Mouse (Mus musculus) embryonic facial prominence, embryonic 12.5 days (tissue): ENCODE measurements at regions not wholly inside any gene's neighbourhood (a gene's known extent, or its start where the extent isn't known, plus 50 kb on each side); places are given as distances from the start of the nearest gene placed in this dataset.
"Not testable (repeated sequence)": the region's sequence is repeated elsewhere in the genome, so short reads cannot be mapped to it uniquely, and the experiment has no call there.

Experiments used
- ATAC-seq: fragments of 200-750 bp; cut with Nextera tagmentation; 2 replicates; pipeline ENCODE4 v1.8.0; 2017; ENCODE audit not compliant: insufficient number of reproducible peaks, insufficient read depth, low FRiP score, low TSS enrichment
- H3K27ac ChIP-seq: fragments of 300-500 bp; sonication (generic); 2 replicates; pipeline ENCODE4 v1.5.1; 2016; ENCODE audit warnings: mild to moderate bottlenecking
- H3K27me3 ChIP-seq: fragments of 300-500 bp; sonication (generic); 2 replicates; pipeline ENCODE4 v1.6.1; 2016; ENCODE audit warnings: mild to moderate bottlenecking, moderate library complexity
- H3K36me3 ChIP-seq: fragments of 300-500 bp; sonication (generic); 2 replicates; pipeline ENCODE4 v1.6.1; 2016; ENCODE audit warnings: mild to moderate bottlenecking
- H3K4me1 ChIP-seq: fragments of 300-500 bp; sonication (generic); 2 replicates; pipeline ENCODE4 v1.6.1; 2016
- H3K4me2 ChIP-seq: fragments of 300-500 bp; sonication (generic); replicated peaks from 2 replicates; pipeline ENCODE4 v1.6.1; 2016; ENCODE audit warnings: mild to moderate bottlenecking, moderate library complexity
- H3K4me3 ChIP-seq: fragments of 300-500 bp; sonication (generic); 2 replicates; pipeline ENCODE4 v1.5.1; 2016; ENCODE audit warnings: mild to moderate bottlenecking
- H3K9ac ChIP-seq: fragments of 300-500 bp; sonication (generic); 2 replicates; pipeline ENCODE4 v1.6.1; 2016; ENCODE audit warnings: mild to moderate bottlenecking, moderate library complexity
- H3K9me3 ChIP-seq: fragments of 300-500 bp; sonication (generic); 2 replicates; pipeline ENCODE4 v1.6.1; 2016; ENCODE audit warnings: mild to moderate bottlenecking, moderate library complexity
- WGBS: fragments of 180-500 bp; shearing (Covaris S2); methylation state at CpG from one replicate; pipeline ENCODE4 v1.1.7; 2016; 5-methylcytosine and 5-hydroxymethylcytosine counted together

DNA sequence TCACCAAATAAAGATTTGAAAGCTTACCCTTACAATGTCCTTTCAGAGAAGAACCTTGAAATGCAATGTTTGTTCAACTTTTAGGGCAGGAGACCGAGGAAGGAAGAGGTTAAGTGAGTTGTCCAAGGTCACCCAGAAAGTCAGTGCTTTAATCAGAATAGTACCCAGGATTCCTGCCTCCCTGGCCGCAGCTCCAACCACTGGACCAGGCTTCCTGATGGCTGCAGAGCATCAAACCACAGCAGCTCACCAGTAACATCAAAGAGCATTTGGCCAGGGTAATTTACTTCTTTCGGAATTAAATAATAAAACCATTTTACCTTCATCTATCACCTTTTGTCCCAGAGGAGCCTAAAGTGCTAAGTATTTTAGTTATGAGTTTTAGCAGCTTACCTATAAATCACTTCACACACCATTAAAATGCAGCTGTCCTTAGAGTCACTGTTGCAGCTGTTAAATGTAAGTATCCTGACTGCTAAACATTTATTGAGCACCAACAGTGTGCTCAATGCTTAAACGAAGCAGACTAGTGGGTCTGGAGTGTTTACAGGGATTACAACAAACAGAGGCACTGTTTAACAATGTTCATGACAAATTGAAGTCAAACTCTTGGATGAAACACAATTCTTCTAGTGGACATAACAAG, 306.1 kb downstream of the Zpld1 start:
- Histone ChIP-seq H3K9me3 (no peaks in the 10 kb centered on the region), H3K36me3 (no peaks in the 10 kb centered on the region), H3K27ac (no peak overlapping the region), H3K4me3 (no peak overlapping the region), H3K9ac (no peak overlapping the region), H3K4me1 (no peaks in the 10 kb centered on the region), H3K4me2 (no peak overlapping the region), H3K27me3 (no peaks in the 10 kb centered on the region)
- ATAC-seq: no peak
- WGBS: 70% methylated on average over 4 of the region's 4 CpGs

DNA sequence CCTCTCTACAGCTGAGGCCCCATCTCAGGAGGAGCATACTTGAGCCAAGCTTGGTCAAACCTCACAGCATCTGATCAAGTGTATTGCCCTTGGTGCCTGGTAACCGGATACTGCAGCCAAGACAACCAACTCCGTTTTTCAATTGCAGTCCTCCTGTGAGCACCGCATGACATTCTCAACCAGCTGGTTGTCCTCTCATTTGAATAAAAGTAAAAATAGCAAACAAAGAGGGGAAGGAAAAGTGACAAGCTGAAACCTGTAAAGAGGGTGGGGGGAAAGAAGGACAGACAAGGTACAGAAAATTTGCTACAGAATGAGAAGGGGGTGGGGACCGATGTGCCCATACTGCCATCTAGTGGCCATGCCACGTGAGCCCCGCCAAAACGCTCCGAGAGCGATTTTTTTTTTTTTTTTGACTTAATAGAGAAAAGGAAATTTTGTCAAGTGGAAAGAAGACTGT, 314.0 kb downstream of the Zpld1 start:
- Histone ChIP-seq H3K27ac (no peak overlapping the region), H3K4me1 (no peaks in the 10 kb centered on the region), H3K9ac (no peak overlapping the region), H3K4me2 (peak overlapping the region; percentile 41), H3K9me3 (no peaks in the 10 kb centered on the region), H3K4me3 (no peak overlapping the region), H3K36me3 (no peaks in the 10 kb centered on the region), H3K27me3 (no peaks in the 10 kb centered on the region)
- no peak for ATAC-seq
- 4% methylated on average over 9 of the region's 9 CpGs for WGBS

DNA sequence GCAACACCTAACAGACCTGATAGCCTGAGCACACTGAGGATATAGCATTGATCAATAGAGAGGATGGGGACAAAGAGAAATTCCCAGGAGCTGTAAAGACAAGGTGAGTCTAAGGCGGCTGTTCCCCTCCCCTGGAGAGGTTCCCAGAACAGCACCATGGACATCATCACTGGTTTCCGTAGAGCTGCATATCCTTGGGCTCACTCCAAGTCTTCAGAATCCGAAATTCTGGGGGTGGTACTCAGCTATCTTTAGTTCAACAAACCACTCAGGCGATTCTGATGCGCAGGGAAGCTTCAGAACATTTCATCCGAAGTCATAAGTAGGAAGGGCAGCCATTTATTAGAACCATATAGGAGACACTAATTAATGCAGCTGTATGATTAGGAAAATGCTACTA, 327.4 kb downstream of the Zpld1 start:
- 75% methylated on average over 6 of the region's 6 CpGs for WGBS
- ATAC-seq: no peak
- no peak overlapping the region for H3K9ac ChIP-seq
- 0 out of 2 replicates have a peak, but pooled peaks cover 5% of the 10 kb centered on the region for H3K4me1 ChIP-seq
- H3K27ac ChIP-seq: no peak overlapping the region
- H3K4me2 ChIP-seq: no peak overlapping the region
- H3K36me3 ChIP-seq: no peaks in the 10 kb centered on the region
- no peaks in the 10 kb centered on the region for H3K9me3 ChIP-seq
- H3K4me3 ChIP-seq: no peak overlapping the region
- no peaks in the 10 kb centered on the region for H3K27me3 ChIP-seq

DNA sequence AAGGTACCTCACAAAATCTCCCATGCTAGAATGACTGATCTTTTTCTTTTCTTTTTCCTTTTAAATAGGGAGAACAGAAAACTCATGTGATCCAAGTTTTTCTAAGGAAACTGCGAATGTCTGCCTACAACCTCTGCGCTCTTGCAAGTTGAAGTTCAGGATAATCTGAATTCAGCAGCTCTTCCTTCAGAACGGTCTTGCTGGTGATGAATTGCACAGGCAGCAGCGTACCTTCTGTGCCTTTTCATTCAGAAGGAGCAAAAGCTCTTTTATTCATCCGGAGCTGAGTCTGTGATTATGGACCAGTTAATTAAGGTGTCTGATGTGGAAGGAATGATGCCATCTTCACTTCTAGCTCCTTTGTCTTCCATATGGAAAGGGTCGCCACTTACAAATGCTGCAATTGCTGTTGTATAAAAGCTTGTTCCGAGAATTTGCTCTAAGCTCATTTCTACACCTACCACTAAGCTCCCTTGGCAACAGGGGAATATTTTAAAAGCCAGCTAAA, 353.9 kb downstream of the Zpld1 start:
- no peaks in the 10 kb centered on the region for H3K36me3 ChIP-seq
- no peak overlapping the region for H3K4me2 ChIP-seq
- no peak overlapping the region for H3K9ac ChIP-seq
- WGBS: 84% methylated on average over 7 of the region's 7 CpGs
- ATAC-seq: no peak
- no peaks in the 10 kb centered on the region for H3K4me1 ChIP-seq
- H3K27ac ChIP-seq: no peak overlapping the region
- no peak overlapping the region for H3K4me3 ChIP-seq
- no peaks in the 10 kb centered on the region for H3K27me3 ChIP-seq
- no peaks in the 10 kb centered on the region for H3K9me3 ChIP-seq

DNA sequence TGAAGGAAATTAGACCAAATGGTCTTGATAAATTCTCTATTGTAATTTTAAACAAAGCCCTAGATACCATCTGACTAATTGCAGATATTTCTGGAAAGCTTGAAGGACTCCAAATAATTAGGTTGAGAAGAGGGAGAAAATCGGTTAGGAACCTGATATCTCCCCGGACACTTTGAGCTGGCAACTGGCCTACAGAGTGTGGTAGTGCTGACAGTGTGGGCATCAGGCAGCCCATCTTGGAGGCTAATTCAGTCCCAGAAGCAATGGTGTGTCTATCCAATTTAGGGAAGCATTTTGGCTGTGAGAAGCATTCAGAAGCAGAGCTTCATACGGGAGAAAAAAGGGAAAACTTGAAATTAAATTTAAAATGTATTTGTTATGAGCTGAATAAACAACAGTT, 369.5 kb downstream of the Zpld1 start:
- H3K4me2 ChIP-seq: no peak overlapping the region
- H3K27ac ChIP-seq: no peak overlapping the region
- ATAC-seq: no peak
- H3K36me3 ChIP-seq: no peaks in the 10 kb centered on the region
- H3K27me3 ChIP-seq: no peaks in the 10 kb centered on the region
- H3K4me1 ChIP-seq: no peaks in the 10 kb centered on the region
- no peaks in the 10 kb centered on the region for H3K9me3 ChIP-seq
- no peak overlapping the region for H3K9ac ChIP-seq
- WGBS: 72% methylated on average over 3 of the region's 3 CpGs
- no peak overlapping the region for H3K4me3 ChIP-seq

DNA sequence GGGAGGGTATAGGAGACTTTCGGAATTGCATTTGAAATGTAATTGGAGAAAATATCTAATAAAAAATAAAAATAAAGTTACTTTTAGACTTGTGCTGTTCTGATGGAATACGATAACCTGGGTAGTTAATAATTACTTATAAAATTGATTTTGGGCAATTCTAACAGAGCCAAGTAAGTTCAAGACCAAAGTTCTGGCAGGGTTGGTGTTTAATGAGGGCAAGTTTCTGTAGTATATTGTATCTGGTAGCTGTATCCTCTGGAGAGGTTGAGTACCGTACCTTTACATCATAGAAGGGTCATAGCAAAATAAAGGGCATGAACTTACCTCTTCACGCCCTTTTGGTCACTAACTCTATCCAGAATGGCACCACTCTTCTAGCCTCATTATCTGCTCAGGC, 394.9 kb downstream of the Zpld1 start:
- Histone ChIP-seq H3K27ac (no peak overlapping the region), H3K27me3 (no peaks in the 10 kb centered on the region), H3K4me3 (no peak overlapping the region), H3K9me3 (no peaks in the 10 kb centered on the region), H3K9ac (no peak overlapping the region), H3K36me3 (no peaks in the 10 kb centered on the region), H3K4me1 (no peaks in the 10 kb centered on the region), H3K4me2 (no peak overlapping the region)
- WGBS: 90% methylated on average over 4 of the region's 4 CpGs
- ATAC-seq: no peak

DNA sequence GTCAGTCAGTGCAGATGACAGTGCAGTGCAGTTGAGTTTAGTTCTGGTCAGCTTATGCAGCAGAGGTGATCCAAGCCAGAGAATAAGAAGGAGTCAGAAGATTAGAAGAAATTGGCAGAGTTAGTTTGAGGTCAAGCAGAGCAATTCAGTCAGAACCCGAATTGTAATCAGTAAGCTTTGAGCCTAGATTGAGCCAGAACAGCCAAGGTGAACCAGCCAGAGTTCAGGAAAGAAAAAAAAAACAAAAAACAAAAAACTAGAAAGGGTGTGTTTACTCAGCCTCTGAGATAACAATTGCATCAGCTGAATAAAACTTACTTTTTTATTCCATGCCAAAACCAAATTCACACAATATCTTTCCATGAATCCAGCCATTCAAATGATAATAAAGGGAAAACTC, 396.3 kb downstream of the Zpld1 start:
- Histone ChIP-seq H3K9ac (no peak overlapping the region), H3K4me3 (no peak overlapping the region), H3K4me2 (no peak overlapping the region), H3K27me3 (no peaks in the 10 kb centered on the region), H3K27ac (no peak overlapping the region), H3K4me1 (no peaks in the 10 kb centered on the region), H3K36me3 (no peaks in the 10 kb centered on the region), H3K9me3 (no peaks in the 10 kb centered on the region)
- no peak for ATAC-seq
- 78% methylated on average over 1 of the region's 1 CpGs for WGBS

DNA sequence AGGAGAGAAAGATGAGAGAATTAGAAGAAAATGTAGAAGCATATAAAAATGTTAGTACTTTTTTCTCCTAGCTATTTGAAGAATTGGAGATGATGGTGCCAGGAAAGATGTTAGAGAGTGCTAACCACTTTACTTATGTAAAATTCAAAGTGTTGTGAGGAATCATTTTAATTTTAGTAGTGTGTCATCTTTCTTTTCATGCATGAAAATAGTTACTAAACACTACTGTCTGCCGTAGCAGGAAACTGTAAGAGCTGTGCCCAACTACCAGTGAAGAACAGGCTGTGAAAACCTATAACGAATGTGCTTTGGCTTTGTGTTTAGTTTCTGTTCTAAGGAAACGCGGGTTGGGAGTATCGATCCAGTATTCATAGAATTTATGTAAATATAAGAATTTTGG, 403.1 kb downstream of the Zpld1 start:
- no peak overlapping the region for H3K4me2 ChIP-seq
- H3K27ac ChIP-seq: no peak overlapping the region
- H3K4me3 ChIP-seq: no peak overlapping the region
- H3K36me3 ChIP-seq: no peaks in the 10 kb centered on the region
- no peak for ATAC-seq
- no peaks in the 10 kb centered on the region for H3K27me3 ChIP-seq
- H3K4me1 ChIP-seq: no peaks in the 10 kb centered on the region
- WGBS: 93% methylated on average over 5 of the region's 5 CpGs
- no peaks in the 10 kb centered on the region for H3K9me3 ChIP-seq
- no peak overlapping the region for H3K9ac ChIP-seq

DNA sequence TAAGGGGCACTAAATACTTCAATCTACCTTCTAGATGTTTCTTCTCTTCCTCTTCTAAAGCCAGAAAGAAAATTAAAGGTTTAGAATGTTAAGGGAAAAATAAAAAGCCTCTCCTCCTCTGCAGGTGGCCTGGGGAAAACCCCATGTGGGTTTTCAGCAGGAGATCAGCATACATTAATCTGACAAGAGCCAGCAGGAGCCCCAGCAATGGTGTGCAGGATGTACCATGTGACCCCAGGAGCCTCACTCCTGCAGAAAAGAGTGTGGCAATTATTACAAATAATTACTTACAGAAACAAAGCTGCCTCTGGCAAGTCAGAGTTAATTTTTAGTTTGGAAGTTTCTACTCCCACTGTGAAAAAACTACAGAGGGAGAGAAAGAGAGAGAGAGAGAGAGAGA, 440.4 kb downstream of the Zpld1 start:
- no peak for ATAC-seq
- Histone ChIP-seq H3K9me3 (no peaks in the 10 kb centered on the region), H3K36me3 (no peaks in the 10 kb centered on the region), H3K4me3 (no peak overlapping the region), H3K9ac (no peak overlapping the region), H3K4me2 (no peak overlapping the region), H3K27ac (no peak overlapping the region), H3K4me1 (no peaks in the 10 kb centered on the region), H3K27me3 (no peaks in the 10 kb centered on the region)

DNA sequence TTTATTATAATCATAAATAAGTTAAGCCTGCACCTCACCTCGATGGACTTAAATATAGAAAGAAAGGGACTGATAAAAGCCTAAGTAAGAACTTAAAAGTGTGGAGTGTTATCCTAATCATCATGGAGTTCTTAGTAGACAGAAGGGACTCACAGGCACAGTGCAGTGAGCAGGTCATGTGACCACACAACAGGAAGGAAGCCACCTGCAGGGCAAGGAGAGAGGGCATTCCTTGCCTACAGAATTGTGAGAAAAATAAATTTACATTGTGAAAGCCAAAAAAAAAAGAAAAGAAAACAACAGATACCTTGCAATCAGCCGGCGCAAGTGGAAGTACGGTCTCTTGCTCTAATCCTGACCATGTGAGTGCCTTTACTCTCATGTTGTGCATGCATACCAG, 454.8 kb downstream of the Zpld1 start:
- 89% methylated on average over 4 of the region's 4 CpGs for WGBS
- not testable (repeated sequence) for H3K27me3 ChIP-seq, H3K4me2 ChIP-seq, H3K36me3 ChIP-seq, H3K9ac ChIP-seq, H3K4me3 ChIP-seq, H3K9me3 ChIP-seq, H3K4me1 ChIP-seq, ATAC-seq, H3K27ac ChIP-seq
